Mouse (Mus musculus): ENCODE results near the gene Dach1.

Dach1 gene

DNA sequence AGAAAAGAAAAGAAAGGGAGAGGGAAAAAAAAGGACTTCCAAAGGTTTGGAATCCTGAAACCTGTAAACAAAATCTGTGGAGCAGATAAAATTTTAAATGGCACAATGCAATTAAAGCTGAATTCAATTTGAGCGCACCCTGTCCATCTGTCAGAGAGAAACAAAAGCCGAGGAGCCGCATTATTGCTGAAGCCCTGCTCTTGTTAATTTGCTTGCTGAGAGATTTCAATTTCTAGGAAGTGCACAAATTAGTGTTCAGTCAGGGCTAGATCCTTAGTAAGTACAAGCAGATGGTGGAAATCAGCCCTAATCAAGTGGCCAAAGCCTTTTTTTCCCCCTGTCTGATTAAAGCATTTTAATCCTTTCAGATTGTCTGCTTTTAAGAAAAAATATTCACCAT lies 60.8 kb downstream of the Dach1 start:
- DNase-seq: no peak

DNA sequence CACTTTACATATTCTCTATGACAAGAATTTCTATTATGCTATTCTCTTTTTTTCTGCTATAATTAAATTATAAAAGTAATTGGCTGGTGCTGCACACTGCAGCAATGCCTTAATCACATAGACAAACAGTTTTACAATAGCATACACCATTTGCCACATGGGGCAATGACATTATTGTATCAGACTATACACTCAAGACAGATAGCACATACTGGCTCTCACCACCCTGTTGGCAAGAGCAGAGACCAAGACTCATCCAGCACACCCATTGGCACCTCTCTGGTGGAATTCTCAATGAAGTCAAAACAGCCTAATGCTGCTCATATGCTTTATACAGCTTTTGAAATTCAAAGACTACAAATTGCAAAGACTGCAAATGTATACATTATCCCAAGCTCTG lies 63.4 kb downstream of the Dach1 start:
- no peak for DNase-seq

DNA sequence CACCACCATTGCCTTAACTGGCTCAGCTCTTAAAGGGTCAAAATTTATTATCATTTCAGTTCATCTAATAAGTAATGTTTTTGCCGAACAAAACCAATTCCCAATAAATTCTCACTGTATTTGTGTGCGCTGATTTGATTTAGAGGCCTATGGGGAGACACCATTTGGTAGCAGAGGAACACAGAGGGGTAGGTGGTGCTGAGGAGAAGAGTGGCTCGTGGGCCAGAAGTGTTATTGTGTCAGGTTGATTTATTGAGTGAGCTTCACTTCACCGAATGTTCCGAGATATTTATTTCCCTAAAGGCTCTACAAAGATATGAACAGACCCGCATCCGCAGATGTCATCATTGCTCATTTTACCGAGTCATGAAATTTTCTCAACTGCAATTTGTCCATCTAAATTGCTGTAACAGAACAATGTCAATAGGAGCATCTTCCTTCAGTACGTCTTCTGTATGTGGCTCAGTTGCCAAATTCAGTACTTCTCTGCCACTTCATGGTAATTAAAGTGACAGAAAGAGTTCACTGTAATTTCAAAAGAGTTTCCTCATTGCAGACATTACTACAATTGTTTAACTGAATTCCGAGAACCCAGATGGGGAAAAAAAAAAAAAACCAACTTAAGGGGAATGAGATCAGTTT lies 65.1 kb downstream of the Dach1 start:
- DNase-seq: no peak

DNA sequence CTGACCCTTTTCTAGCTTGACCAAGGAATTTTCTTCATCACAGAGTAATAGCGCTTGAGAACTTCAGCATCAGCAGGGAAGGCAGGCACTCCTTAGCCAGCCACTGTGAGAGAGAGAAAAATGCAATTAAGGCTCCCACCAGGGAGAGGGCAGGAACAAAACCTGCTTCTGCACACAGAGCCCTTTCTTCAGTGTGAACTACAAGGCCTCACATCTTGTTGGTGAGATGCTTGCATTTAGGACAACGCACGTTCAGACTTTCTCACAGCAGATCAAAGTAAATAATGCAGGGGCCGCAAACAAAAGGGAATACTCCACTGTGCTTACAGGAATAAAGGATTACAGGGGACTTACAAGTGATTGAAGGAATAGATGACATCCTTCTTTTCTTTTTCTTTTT lies 74.3 kb downstream of the Dach1 start:
- no peak for DNase-seq

DNA sequence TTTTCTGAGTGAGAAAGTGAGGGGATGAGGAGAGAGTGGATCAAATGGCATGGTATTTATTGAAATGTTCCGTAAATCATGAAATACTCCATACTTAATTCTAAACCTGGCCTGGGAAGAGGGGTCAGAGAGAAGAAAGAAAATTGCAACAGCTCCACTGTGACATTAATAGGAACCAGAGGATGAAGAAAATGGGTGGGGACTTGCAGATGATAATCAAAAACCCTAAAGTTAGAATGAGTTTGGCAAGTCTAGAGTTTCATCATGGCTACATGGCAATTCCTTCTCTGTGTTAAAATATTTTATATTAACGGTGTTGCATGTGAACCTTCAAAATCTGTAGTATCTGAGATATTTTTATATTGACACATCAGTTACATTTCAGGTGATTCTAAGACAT lies 80.3 kb downstream of the Dach1 start:
- no peak for DNase-seq

DNA sequence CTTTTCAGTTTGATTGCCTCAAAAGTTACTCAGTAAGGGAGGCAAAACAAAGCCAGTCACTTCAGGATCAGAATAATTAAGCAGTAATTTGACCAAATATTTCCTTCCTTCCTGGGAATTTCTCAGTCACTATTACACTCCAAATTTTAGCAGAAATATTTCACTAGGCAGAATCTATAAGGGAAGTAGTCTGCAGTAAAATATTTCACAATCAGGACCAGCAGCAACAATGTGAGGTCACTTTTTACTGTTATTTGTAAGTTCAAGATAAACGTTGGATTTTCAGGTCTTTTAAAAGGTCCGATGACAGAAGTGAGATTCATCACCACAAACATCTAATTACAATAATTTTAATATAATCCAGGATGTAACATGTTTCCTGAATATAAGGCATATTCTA lies 82.2 kb downstream of the Dach1 start:
- DNase-seq: no peak

DNA sequence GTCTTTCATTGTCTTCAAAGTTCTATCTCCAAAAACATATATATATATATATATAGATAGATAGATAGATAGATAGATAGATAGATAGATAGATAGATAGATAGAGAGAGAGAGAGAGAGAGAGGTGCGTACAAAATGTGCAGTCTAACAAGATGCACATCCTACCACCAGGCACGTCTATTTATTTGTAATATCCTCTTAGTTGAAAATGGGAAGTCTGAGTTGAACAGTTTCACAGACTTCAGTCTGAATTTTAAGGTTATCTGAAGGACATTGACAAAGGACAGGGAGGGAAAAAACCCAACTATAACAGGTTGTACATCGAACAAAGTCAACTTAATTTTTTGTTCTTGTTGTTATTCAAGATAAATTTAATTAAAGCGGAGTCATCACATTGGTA lies 82.8 kb downstream of the Dach1 start:
- no peak for DNase-seq

DNA sequence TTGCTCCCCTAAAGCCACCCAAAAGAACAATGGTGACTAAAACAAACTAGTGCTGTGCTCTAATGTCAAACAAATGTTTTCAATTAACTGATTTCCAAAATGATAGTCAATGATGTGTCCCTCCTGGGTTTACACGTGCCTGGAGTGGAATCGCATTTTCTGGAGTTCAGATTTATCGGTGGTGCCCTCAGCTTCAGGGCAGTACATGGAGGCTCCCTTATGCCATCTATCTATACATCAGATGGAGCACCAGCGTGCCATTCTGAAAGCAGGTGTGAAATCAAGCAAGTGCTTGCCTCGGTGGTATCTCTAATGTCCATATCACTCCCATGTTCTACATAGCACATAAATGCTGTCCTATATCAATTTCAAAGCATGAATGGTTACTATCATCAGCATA lies 84.4 kb downstream of the Dach1 start:
- DNase-seq: no peak

DNA sequence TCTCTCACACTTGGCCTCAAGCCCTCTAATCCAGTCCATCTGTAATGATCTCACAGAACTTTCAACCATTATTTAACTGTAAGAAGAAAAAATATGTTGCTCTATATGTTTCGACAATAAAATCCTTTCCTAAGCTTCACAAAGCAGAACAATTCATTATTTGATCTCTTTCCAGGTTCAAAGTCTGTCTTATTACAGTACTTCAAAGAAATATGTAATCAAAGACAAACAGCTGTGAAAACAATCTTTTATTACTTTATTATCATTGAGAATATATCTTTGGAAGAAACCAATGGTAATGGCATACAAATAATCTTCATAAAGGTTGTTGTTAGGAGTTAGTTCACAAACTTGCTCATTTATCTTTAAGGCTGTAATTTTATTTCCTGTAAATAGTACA lies 84.8 kb downstream of the Dach1 start:
- DNase-seq: no peak

DNA sequence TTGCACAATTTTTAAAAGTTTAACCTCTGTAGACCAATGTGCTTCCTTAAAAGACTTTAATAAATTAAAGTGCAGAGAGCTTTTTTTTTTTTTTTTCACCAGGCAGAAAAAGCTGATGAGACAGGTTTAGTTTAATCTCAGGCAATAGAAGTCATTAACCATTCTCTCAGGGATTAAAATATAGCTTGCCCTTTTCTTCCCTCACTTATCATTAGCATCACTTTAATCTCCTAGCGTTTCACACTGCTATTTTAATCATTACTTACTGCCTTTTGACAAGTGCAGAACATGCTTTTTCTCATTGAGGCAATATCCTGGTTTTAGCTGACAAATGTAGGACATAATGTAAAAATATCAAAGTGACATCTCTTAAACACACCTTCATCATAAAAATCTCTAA lies 86.1 kb downstream of the Dach1 start:
- no peak for DNase-seq

DNA sequence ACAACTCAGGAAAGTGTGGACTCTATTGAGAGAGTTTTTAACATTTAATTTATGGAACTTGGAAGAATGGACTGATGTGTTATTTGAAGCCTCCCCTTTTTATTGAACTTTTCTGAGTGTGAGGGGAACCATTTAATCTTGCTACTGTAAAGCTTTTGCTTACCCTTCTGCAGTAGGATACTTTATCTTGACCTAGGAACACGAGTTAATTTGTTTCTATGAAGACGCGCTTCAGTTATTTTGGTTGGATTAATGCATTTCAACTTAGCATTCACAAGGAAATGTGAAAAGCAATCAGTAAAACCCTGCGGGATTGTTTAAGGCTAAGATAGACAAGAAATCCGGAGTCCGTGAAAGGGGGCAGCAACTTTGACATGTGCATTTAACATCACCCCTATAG lies 89.6 kb downstream of the Dach1 start:
- no peak for DNase-seq

DNA sequence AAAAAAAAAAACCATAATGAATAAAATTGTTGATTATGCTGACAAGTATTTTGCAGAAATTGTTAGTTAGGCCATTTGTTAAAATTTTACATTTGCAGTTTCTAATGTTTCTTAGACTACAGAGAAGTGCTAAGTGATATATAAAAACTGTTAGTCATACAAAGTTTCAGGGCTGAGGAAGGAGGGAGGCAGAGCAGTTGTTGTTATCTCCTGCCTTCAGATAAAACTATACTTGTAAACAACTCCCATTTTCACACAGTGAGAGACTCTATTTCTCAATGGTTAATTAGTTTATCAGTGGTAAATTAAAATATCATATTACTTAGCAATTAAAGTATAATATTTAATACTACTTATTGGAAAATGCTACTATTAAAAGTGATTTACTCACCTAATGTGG lies 91.6 kb downstream of the Dach1 start:
- no peak for DNase-seq

DNA sequence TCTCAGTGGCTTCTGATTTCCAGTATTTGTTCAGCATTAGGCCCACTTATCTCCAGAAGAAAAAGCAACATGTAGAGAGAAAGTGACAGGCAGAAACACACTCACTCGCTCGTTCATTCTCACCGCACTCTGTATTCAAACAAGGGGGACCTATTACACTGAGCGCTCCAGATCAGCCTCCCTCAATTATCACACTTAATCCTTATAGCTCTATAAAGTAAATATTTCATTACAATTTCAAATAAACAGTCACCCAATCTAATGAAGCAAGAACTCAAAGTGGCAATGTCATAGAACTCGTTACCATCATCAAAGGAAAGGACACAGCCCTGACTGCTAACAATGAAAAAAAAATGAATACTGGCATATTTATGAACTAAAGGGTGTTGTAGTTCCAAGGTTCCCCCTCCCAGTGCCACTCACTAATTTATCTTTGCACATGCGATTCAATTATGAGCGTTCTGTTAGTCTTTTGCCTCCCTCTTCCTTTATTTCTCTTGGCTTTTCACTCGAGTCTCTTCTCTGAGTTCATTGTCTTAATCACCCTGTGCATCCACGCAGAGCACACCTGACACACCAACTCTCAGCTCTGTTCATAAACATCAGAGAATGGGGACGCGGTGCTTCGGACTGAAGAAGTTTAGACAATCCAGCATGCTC lies 96.0 kb downstream of the Dach1 start:
- no peak for DNase-seq

DNA sequence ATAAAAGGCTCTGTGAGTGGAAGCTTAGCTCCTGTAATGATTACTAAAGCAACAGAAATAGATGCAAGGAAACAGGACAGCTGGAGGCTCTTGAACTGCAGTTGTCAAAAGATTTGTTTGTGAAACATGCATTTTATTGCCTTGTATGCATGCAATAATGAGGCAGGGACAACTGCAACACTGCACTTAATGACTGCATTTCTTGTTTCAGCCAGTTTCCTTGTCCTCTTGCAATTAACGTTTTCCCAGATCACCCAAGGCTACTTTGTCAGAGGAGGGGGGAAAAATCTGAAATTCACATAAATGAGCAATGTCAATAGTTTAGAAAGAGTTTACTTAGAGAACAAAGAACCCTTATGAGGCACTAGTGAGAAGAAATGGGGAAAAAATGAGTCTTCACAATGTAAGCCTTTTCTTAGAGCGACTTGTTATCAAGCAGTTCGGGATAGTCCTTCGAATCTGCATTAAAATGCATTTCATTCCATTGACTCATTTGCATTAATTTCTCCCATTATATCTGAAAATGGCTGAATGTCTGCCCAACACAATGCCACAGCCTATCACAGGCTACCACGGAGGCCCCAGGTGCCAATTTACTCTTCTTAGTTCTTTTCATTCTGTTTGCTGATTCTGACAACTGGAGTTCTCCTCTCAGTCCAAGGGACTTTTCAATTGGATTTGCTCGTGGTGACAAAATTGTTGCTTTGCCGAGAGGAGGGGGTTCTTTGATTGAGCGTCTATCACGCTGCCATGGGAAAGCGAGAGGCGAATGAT lies 96.7 kb downstream of the Dach1 start:
- no peak for DNase-seq

DNA sequence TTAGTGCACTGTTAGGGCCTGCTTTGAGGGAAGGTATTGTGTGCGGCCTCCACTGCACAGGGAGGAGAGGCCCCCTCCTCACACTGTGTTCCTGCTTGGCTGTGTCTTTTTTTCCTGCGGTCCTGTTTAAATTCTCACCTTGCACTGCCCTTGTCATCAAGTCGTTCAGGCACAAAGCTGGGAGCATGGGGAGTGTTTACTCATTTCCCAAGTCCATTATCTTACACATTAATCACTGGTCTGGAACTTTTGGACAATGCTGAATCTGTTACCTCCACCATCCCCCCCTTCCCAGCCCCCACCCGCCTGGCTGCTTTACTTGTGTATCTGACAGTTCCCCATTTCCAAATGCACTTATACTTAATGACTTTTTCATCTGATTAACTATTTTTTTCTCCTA lies 97.7 kb downstream of the Dach1 start:
- DNase-seq: no peak

DNA sequence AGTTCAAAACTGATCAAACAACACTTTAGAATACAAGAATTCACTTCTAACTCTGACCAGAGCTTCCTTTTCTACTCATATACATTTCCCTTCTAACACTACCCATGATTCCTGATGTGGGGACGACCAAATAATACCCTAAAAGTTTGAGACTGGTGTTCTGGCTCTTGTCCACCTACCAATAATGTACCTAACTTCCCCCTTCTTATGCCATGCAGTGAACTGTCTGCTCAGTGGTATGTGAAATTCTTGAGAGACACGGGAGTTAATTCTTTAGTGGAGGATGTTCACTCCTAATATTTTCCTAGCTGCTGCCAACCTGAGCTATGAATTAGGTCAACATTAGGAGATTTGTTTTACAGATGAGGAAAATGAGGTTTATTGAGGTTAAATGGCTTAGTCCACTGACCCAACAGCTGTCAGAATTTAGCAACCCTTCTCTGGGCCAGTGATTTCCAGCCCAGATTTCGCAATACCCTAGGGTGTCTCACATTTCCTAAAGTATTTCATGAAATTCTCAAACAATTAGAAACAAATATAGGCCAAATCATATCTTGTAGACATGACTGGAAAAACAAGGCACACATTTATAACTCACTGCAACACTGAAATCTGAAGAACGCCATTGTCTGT lies 102.2 kb downstream of the Dach1 start:
- DNase-seq: no peak

DNA sequence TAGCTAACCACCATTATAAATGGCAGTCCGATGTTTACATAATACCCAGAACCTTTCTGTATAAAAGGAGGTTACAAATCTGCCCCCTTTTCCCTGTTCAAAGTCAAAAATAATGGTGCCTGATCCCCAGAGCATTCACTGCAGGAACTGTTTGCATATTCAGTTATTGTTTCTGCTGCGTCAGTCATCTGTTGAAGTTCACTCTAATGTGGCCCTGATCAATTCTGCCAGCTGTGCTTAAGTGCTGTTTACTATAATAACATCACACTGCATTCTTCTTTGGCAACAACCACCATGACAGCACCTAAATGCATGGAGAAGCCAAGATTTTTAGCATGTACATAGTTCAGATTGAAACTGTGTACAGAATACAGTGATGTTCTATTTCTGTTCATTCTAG lies 105.4 kb downstream of the Dach1 start:
- DNase-seq: no peak

DNA sequence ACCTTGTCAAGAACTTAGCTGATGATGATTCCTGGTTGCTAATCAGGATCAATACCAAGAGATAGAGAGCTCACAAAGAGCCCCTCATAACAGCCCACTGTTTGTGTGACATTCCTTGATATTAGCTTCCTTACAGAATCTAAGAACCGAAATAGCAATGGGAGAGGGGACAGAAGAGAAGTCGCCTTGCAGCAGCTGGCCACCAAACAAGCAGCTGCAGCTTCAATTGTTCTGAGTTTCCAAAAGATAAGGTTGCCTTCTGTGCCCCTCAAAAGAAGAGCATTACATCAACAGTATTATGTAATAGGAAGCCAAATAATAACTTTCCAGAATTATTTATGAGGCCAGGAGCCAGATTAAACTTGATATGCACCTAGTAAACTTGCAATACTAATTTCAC lies 120.2 kb downstream of the Dach1 start:
- no peak for DNase-seq

DNA sequence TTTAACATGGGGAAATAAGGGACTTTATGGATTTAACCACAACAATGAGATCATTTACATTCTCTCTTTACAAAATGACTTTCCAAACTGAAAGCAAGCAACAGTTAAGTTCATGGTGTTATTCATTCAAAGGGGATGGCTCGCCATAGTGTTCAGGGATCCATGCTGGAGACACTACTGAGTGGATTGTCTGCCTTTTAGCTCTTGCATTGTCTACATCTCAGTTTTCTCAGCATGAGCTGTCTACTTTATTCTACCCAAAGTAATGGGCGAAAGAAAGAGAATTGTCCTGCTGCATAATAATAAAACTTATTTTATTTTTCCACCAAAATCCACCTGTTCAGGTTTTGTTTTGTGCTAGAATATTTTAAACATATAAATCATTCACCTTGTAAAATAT lies 121.2 kb downstream of the Dach1 start:
- DNase-seq: no peak

DNA sequence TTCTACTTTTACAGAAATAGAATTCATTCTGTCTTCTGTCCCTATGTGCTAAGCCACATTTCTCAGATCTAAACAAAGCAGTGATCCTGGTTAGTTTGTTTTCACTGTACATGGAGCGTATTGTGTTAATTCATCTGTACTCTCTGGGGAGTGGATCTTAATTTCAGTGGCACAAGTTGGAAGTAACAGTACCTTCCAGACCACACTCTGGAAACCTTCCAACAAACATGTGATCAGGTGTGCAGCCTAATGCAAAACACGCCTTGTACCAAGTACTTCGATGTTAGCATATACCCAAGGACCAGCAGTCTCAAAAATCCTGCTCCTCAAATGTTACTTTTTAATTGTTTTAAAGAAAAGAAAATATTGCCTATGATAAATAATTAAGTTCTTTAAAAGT lies 121.9 kb downstream of the Dach1 start:
- no peak for DNase-seq

DNA sequence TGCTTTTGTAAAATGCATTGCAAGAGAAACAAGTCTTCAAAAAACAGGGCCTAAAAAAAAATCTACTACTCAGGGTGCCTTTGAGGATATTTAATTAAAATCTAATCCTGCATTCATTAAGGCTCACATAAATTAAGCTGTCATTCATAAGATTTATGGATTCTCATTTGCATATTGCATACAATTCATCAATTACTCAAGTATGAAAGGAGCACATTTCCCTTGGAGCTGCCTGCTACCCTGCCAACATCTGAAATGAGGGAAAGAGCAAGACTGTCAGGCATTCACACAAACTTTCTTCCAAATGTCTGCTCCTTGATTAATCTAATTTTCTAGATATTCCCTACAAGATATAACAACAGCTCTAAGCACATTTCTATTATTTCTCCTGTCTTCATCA lies 122.6 kb downstream of the Dach1 start:
- DNase-seq: no peak

DNA sequence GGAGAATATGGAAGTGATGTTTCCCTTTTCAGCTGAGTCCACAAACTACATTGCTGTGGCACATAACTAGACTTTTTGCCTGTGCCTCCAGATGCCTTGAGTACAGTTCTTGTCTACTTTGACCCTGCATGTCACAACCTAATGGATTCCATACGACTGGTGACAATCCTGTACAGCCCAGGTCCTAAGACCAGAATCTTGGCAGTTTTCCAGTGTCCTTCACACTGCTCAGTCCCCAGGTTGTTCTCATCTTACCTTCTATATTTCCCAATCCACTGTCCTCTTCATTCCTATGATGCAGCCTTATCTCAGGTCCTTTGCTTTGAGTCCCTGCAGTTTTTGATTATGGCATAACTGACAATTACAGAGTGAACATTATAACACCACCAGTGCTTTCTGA lies 131.0 kb downstream of the Dach1 start:
- no peak for DNase-seq

DNA sequence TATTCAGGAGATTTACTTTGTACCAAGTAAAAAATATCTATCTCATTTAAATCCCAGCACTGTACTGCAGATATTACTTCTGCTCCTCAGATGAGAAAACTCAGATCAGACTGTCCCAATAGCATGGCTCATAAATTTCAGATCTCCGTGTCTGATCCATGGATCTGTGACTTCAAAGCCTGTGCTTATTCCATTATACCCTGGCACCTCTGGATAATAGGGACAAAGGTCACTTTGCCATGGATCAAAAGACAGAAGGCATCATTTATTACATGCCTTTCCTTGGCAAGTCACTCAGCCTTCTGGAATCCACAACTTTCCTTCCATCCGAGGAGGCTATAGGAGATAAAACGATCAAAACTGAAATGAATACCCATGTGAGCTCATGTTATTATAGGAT lies 132.4 kb downstream of the Dach1 start:
- no peak for DNase-seq

DNA sequence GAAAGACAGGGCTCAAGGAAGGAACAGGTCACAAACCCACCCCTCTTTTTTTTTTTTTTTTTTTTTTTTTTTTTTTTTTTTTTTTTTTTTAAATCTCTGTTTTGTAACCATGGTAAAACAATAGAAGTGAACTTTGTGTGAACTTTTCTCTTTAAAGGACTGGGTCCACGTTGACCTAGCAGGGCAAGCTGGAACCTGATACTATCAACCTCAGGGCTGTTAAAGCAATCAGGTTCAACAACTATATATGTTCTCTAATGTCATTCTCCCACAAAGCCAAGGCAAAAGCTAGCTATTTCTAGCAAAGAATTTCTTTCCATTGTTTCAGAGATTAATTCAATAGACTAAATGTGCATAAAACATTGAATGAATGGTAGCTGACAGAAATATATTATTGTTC lies 134.3 kb downstream of the Dach1 start:
- DNase-seq: no peak

All from cerebellum, adult 18-20 months (tissue).